Mouse (Mus musculus) midbrain, embryonic 13.5 days (tissue): Measurements from ENCODE around the gene Ppp2r5a. TPM values are rescaled to one million over a fixed set of nuclear protein-coding genes. Genes with fewer than 3 reads are reported as not detected.
"Not testable (repeated sequence)": the region's sequence is repeated elsewhere in the genome, so short reads cannot be mapped to it uniquely, and the experiment has no call there.

ENCODE experiments used
- ATAC-seq: fragments of 200-750 bp; cut with Nextera tagmentation; 2 replicates; pipeline ENCODE4 v1.8.0; 2017; ENCODE audit warnings: mild to moderate bottlenecking, moderate TSS enrichment, moderate library complexity
- H3K27ac ChIP-seq: fragments of 300-500 bp; sonication (generic); 2 replicates; pipeline ENCODE4 v1.5.1; 2015; ENCODE audit warnings: inconsistent platforms, mild to moderate bottlenecking, moderate library complexity
- H3K27me3 ChIP-seq: fragments of 300-500 bp; sonication (generic); 2 replicates; pipeline ENCODE4 v1.6.1; 2015; ENCODE audit warnings: mild to moderate bottlenecking, inconsistent platforms
- H3K36me3 ChIP-seq: fragments of 300-500 bp; sonication (generic); 2 replicates; pipeline ENCODE4 v1.6.1; 2015; ENCODE audit warnings: mild to moderate bottlenecking, inconsistent platforms
- H3K4me1 ChIP-seq: fragments of 300-500 bp; sonication (generic); replicated peaks from 2 replicates; pipeline ENCODE4 v1.6.1; 2015; ENCODE audit warnings: inconsistent platforms
- H3K4me2 ChIP-seq: fragments of 300-500 bp; sonication (generic); replicated peaks from 2 replicates; pipeline ENCODE4 v1.6.1; 2015; ENCODE audit warnings: moderate library complexity, mild to moderate bottlenecking, inconsistent platforms
- H3K4me3 ChIP-seq: fragments of 300-500 bp; sonication (generic); replicated peaks from 2 replicates; pipeline ENCODE4 v1.5.1; 2015; ENCODE audit warnings: mild to moderate bottlenecking, inconsistent platforms
- H3K9ac ChIP-seq: fragments of 300-500 bp; sonication (generic); replicated peaks from 2 replicates; pipeline ENCODE4 v1.6.1; 2015; ENCODE audit warnings: mild to moderate bottlenecking, inconsistent platforms
- H3K9me3 ChIP-seq: fragments of 300-500 bp; sonication (generic); 2 replicates; pipeline ENCODE4 v1.6.1; 2016; ENCODE audit warnings: mild to moderate bottlenecking, inconsistent platforms
- WGBS: fragments of 180-500 bp; shearing (Covaris S2); methylation state at CpG from one replicate; pipeline ENCODE4 v1.1.7; 2015; 5-methylcytosine and 5-hydroxymethylcytosine counted together
- polyA plus RNA-seq: library from polyadenylated mRNA; unstranded; fragments of >200 nt; fragmentation: Nextera tagmentation; extraction: Ambion mirVana; gene quantifications from 2 replicates; pipeline ENCODE4 v1.2.1, GENCODE M21; 2015

Ppp2r5a gene
- polyA plus RNA-seq, 1 experiment from 2014 or later, result 7.3 TPM

- no peak for ATAC-seq
- Histone ChIP-seq H3K4me1 (peaks cover 18% of the 10 kb centered on the region), H3K4me2 (no peak overlapping the region), H3K27me3 (no peaks in the 10 kb centered on the region), H3K27ac (no peak overlapping the region), H3K4me3 (no peak overlapping the region), H3K9me3 (no peaks in the 10 kb centered on the region), H3K36me3 (no peaks in the 10 kb centered on the region), H3K9ac (no peak overlapping the region)
- WGBS, result 86% methylated on average over 15 of the region's 15 CpGs
Measured at GRCm38 (mm10) chr1:191432023-191432422, 29.0 kb upstream of the Ppp2r5a start.

DNA sequence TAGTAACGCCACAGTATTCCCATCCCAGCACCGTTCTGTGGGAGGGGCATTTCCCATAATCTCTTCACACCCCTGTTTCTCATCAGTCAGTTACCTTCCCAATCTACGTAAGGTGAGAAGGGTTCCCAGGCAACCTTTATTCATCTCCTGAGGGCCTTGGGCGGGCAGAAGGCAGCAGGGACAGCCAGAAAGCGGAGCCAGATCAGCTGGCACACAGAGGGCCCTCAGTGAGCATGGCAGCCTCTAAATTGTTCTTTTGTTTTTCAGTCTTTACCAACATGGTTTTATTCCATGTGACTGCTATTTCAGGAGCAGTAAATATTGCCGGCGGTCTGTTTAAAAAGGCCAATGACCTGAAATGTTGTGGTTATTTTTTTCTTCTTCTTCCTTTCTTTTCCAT lies 27.0 kb upstream of the Ppp2r5a start:
- Histone ChIP-seq H3K9me3 (no peaks in the 10 kb centered on the region), H3K9ac (no peak overlapping the region), H3K27me3 (no peaks in the 10 kb centered on the region), H3K4me3 (no peak overlapping the region), H3K27ac (no peak overlapping the region), H3K36me3 (no peaks in the 10 kb centered on the region), H3K4me2 (no peak overlapping the region), H3K4me1 (peaks cover under 1% of the 10 kb centered on the region; the same call in 1 of the 2 replicates)
- no peak for ATAC-seq
- 71% methylated on average over 7 of the region's 7 CpGs for WGBS

DNA sequence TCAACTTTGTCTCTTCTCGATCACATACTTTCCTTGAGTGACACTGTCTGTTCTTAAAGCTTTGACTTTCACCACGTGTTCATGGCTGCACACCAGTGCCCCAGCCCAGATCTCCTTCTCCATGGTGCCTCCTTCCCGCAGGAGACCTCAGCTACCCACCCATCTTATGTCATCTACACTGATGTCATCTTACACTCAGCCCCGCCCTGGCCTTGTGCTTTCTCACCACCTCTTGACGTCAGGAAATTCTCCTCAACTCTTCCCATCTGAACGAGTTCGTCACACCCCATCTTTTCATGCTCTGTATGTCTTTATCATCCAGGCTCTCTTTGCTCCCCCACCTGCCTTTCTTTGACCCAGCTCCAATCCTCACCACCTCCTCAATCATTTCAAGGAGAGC lies 22.8 kb upstream of the Ppp2r5a start:
- no peaks in the 10 kb centered on the region for H3K27me3 ChIP-seq
- no peak overlapping the region for H3K9ac ChIP-seq
- no peaks in the 10 kb centered on the region for H3K9me3 ChIP-seq
- no peak overlapping the region for H3K27ac ChIP-seq
- H3K4me1 ChIP-seq, result no peaks in the 10 kb centered on the region
- ATAC-seq, result no peak
- H3K4me2 ChIP-seq, result no peak overlapping the region
- no peaks in the 10 kb centered on the region for H3K36me3 ChIP-seq
- 79% methylated on average over 7 of the region's 7 CpGs for WGBS
- no peak overlapping the region for H3K4me3 ChIP-seq

- H3K9ac ChIP-seq, result no peak overlapping the region
- WGBS, result 68% methylated on average over 2 of the region's 2 CpGs
- ATAC-seq, result no peak
Measured at GRCm38 (mm10) chr1:191423201-191423600, 20.1 kb upstream of the Ppp2r5a start.

GRCm38 (mm10) chr1:191422714-191423113 lies 19.6 kb upstream of the Ppp2r5a start:
- not testable (repeated sequence) for H3K27me3 ChIP-seq, H3K9me3 ChIP-seq, ATAC-seq, H3K9ac ChIP-seq, H3K27ac ChIP-seq, H3K4me2 ChIP-seq, H3K4me3 ChIP-seq, H3K4me1 ChIP-seq, H3K36me3 ChIP-seq
- WGBS, result 66% methylated on average over 3 of the region's 3 CpGs

More at GRCm38 (mm10) chr1:191423201-191423600, 20.1 kb upstream of the Ppp2r5a start:
- no peaks in the 10 kb centered on the region for H3K4me1 ChIP-seq
- H3K27ac ChIP-seq, result no peak overlapping the region
- no peaks in the 10 kb centered on the region for H3K27me3 ChIP-seq
- no peaks in the 10 kb centered on the region for H3K9me3 ChIP-seq
- no peaks in the 10 kb centered on the region for H3K36me3 ChIP-seq
- no peak overlapping the region for H3K4me3 ChIP-seq
- no peak overlapping the region for H3K4me2 ChIP-seq

GRCm38 (mm10) chr1:191422164-191422563 lies 19.1 kb upstream of the Ppp2r5a start:
- Histone ChIP-seq H3K36me3 (no peaks in the 10 kb centered on the region), H3K4me2 (no peak overlapping the region), H3K9ac (no peak overlapping the region), H3K4me3 (no peak overlapping the region), H3K9me3 (no peaks in the 10 kb centered on the region), H3K27ac (no peak overlapping the region), H3K27me3 (no peaks in the 10 kb centered on the region), H3K4me1 (no peaks in the 10 kb centered on the region)
- 64% methylated on average over 4 of the region's 4 CpGs for WGBS
- no peak for ATAC-seq

DNA sequence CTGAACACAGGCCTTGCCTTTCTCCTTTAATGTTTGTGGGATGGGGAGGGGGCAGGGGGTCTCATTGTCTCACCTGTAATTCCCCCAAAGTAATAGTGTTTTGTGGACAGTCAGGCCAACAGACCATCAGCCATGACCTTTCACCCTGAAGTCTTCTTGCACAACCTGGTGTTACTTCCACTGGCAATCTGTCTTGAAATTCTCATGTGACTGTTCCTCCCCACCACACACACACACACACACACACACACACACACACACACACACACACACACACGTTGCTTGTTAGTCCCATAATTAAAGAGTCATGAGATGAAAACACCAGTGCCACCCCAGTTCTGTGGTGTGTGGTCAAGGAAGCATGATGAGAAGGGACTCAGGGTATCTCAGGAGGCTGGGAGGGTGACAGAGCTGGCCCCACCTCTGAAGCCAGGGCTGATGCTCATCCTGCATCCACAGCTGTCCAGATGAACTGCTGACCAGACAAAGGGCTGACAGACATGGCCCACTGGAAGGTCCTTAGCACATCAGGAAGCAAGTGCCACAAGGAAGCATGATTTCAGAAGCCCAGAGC lies 18.4 kb upstream of the Ppp2r5a start:
- no peak overlapping the region for H3K4me3 ChIP-seq
- no peak for ATAC-seq

GRCm38 (mm10) chr1:191420930-191421404 lies 17.9 kb upstream of the Ppp2r5a start:
- H3K27me3 ChIP-seq, result no peaks in the 10 kb centered on the region
- no peak overlapping the region for H3K4me3 ChIP-seq
- H3K9me3 ChIP-seq, result no peaks in the 10 kb centered on the region
- no peaks in the 10 kb centered on the region for H3K4me1 ChIP-seq
- WGBS, result 61% methylated on average over 6 of the region's 6 CpGs
- H3K27ac ChIP-seq, result no peak overlapping the region
- no peak for ATAC-seq
- no peak overlapping the region for H3K9ac ChIP-seq
- no peaks in the 10 kb centered on the region for H3K36me3 ChIP-seq
- no peak overlapping the region for H3K4me2 ChIP-seq

More for the DNA sequence above, 18.4 kb upstream of the Ppp2r5a start:
- H3K27ac ChIP-seq, result no peak overlapping the region
- no peaks in the 10 kb centered on the region for H3K9me3 ChIP-seq
- H3K4me1 ChIP-seq, result no peaks in the 10 kb centered on the region
- H3K36me3 ChIP-seq, result no peaks in the 10 kb centered on the region
- no peak overlapping the region for H3K4me2 ChIP-seq
- 83% methylated on average over 1 of the region's 1 CpGs for WGBS
- no peaks in the 10 kb centered on the region for H3K27me3 ChIP-seq
- H3K9ac ChIP-seq, result no peak overlapping the region

GRCm38 (mm10) chr1:191419991-191420751 lies 17.1 kb upstream of the Ppp2r5a start:
- Histone ChIP-seq H3K9me3 (no peaks in the 10 kb centered on the region), H3K4me3 (no peak overlapping the region), H3K4me2 (no peak overlapping the region), H3K4me1 (no peaks in the 10 kb centered on the region), H3K9ac (no peak overlapping the region), H3K27ac (no peak overlapping the region), H3K27me3 (no peaks in the 10 kb centered on the region), H3K36me3 (no peaks in the 10 kb centered on the region)
- no peak for ATAC-seq
- 58% methylated on average over 8 of the region's 8 CpGs for WGBS

GRCm38 (mm10) chr1:191419421-191419820 lies 16.3 kb upstream of the Ppp2r5a start:
- Histone ChIP-seq H3K4me2 (no peak overlapping the region), H3K4me3 (no peak overlapping the region), H3K27me3 (no peaks in the 10 kb centered on the region), H3K4me1 (no peaks in the 10 kb centered on the region), H3K9me3 (no peaks in the 10 kb centered on the region), H3K36me3 (no peaks in the 10 kb centered on the region), H3K9ac (no peak overlapping the region), H3K27ac (no peak overlapping the region)
- WGBS, result 57% methylated on average over 6 of the region's 6 CpGs
- ATAC-seq, result no peak

- H3K4me3 ChIP-seq, result no peak overlapping the region
- H3K4me1 ChIP-seq, result no peaks in the 10 kb centered on the region
- 81% methylated on average over 4 of the region's 4 CpGs for WGBS
- H3K27me3 ChIP-seq, result no peaks in the 10 kb centered on the region
- H3K9ac ChIP-seq, result no peak overlapping the region
- no peak overlapping the region for H3K27ac ChIP-seq
- no peaks in the 10 kb centered on the region for H3K9me3 ChIP-seq
- no peak for ATAC-seq
- no peak overlapping the region for H3K4me2 ChIP-seq
- H3K36me3 ChIP-seq, result no peaks in the 10 kb centered on the region
Measured at GRCm38 (mm10) chr1:191418936-191419335, 15.9 kb upstream of the Ppp2r5a start.

DNA sequence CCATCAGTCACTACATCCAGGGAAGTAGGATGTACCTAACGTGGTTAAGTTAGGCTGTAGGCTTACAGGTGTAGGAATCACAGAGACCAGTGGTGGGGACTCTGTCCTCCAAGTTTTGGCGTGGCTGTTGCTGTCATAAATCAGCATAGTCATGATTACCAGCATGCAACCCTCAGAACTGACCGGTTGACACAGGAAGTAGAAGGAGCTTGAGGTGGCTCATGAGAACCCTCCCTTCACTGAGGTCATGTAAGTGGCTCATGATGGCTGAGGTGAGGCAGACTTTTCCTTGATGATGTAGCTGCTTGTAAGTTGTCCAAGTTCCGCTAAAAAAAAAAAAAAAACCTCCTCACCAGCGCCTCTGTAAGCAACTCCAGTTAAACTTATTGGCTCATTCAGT lies 14.0 kb upstream of the Ppp2r5a start:
- H3K27me3 ChIP-seq, result no peaks in the 10 kb centered on the region
- 85% methylated on average over 5 of the region's 5 CpGs for WGBS
- no peaks in the 10 kb centered on the region for H3K4me1 ChIP-seq
- H3K4me2 ChIP-seq, result no peak overlapping the region
- H3K9me3 ChIP-seq, result no peaks in the 10 kb centered on the region
- no peak overlapping the region for H3K9ac ChIP-seq
- no peak for ATAC-seq
- H3K4me3 ChIP-seq, result no peak overlapping the region
- H3K36me3 ChIP-seq, result no peaks in the 10 kb centered on the region
- no peak overlapping the region for H3K27ac ChIP-seq
